Mouse (Mus musculus) cerebellum, postnatal 14 days (tissue): ENCODE data around the gene Sptbn1.

Experiments
- DNase-seq, 2 experiments: peaks; one replicate each; pipeline ENCODE4 v3.0.0; 2021; ENCODE audit warnings: mixed read lengths in 2 of 2

Gene Sptbn1

DNA sequence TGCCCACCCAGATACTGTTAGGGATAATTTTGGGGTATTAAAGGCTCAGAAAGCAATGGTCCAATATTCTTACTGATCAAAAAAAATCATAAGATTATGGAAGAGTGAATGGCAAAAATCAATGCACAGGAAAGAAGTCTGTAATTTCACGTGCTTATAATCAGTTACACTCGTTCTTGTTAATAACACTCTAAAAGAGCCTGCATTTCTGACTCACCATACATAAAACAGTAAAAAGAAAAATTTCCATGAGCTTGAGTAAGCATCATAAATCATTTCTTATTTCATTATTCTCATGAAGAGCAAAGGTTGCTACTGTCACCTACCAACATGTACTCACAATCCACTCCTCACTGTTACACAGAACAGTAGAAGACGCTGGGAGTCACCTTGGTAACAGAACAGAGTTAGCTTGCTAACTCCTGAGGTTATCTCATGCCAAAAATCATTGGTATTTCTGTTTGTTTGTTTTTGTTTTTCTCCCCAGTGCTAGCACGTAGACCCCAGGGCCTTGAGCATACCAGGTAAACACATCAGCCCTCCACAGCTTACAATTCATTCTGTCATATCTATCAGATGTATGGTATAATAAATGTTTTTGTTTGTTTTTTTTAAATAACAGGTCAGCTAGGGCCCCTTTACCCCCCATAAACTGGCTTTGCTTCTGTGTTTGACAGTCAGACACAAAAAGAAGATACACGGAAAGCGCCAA, 57.7 kb downstream of the Sptbn1 start:
- DNase-seq: no peak

DNA sequence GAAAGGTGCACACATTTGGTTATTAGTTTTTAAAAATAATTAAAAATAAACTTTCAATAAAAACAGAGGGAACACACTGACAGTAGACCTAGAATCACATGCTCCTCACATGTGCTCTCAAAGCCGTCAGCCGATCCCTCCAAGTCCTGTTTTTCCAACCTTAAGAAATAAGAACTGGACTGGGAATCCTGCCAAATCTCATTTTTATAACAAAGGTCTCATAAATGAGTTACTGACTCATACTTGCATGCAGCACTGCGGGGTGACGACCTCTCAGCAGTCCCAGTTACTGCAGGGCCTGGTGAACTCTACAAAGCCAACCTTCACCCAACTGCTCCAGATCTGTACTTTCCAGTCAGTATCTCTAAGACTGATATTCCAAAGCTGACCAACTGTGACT, 58.5 kb downstream of the Sptbn1 start:
- DNase-seq: no peak

GRCm38 (mm10) chr11:30204398-30204797, 63.6 kb downstream of the Sptbn1 start:
- no peak for DNase-seq

DNA sequence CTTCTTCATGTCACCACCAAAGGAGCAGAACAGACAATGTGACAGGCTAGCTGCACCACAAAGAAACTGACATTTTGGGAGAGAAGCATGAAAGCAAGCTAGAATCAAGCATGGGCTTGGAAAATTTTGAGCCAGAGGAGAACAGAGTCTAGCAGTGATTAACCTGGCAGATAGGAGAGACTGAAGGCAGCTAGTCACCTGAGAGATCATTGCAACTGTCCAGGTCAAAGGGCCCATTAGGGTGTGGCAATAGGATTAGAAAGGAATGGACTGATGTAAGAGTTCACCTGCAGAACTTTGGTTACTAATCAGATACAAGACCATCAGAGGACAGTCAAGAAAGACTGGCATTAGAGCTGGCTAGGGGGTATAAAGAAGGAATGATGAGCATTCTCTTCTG, 67.6 kb downstream of the Sptbn1 start:
- no peak for DNase-seq

- DNase-seq: peak; percentile 42 to 53
Observed at GRCm38 (mm10) chr11:30198091-30198675, 69.8 kb downstream of the Sptbn1 start.

GRCm38 (mm10) chr11:30197564-30198090, 70.3 kb downstream of the Sptbn1 start:
- peak; percentile 45 to 60 for DNase-seq

GRCm38 (mm10) chr11:30196368-30197070, 71.5 kb downstream of the Sptbn1 start:
- DNase-seq: no peak

DNA sequence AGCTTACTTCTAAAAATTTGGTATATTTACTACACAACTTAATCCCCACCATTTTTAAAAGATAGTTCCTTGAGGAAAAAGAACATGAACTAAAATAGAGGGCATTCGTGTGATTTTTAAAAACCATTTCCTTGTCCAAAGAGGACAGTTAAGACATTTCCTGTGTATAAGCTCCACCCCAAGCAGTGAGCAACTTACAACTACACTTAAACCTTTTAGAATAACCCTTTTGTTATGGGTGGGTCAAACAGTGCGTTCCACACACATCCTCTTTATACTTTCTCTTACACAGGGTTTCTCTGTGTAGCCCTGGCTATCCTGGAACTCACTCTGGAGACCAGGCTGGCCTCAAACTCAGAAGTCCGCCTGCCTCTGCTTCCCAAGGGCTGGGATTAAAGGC, 72.2 kb downstream of the Sptbn1 start:
- DNase-seq: no peak

GRCm38 (mm10) chr11:30194800-30195199, 73.2 kb downstream of the Sptbn1 start:
- DNase-seq: no peak

- DNase-seq: no peak
Observed at GRCm38 (mm10) chr11:30190959-30191358, 77.0 kb downstream of the Sptbn1 start.

- DNase-seq: no peak
Observed at GRCm38 (mm10) chr11:30190119-30190518, 77.9 kb downstream of the Sptbn1 start.

DNA sequence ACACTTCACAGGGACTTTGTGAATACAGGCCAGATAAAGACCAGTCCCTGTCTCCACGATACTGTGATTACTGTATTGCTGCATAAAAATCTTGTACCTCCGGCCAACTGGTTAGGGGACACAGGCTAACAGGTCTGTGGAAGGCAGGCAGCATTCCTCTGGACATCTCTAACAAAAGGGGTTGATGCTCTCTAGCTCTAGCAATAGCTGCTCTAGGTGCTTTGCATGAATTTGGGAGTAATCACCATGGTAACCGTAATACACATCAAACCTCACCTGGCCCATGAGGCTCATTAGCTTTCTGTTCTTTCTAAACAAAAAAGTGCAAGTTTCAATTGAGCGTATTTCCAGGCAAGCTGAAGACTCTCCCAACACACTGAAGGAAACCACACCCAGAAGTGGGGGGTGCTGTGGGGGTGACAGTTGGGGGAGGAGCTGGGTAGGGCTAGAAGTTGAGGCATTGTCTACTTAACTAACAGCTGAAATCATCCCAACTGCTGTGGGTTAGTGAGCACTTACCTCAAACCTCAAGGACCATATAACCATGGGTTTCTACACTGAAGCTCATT, 81.0 kb downstream of the Sptbn1 start:
- no peak for DNase-seq

- no peak for DNase-seq
Observed at GRCm38 (mm10) chr11:30184527-30184926, 83.4 kb downstream of the Sptbn1 start.

GRCm38 (mm10) chr11:30182716-30183411, 85.1 kb downstream of the Sptbn1 start:
- no peak for DNase-seq

DNA sequence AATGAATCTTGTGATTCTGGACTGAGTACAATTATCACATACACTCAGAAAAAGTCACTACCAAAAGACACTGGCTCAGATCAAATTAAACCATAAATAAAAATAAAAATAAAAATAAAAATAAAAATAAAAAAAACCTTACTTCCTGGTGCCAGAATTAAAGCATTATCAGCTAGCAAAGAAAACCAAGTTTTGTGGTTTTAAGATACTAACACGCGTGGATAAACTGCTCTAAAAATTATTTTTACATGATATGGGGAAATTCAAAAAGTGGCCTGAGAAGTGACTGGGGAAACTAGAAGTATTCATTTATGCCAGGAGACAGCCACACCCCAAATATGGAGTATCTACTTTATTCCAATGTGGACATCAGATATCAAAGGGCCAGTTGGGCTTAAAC, 89.8 kb downstream of the Sptbn1 start:
- DNase-seq: no peak

GRCm38 (mm10) chr11:30177145-30177840, 90.7 kb downstream of the Sptbn1 start:
- no peak for DNase-seq

- no peak for DNase-seq
Observed at GRCm38 (mm10) chr11:30176111-30176510, 91.9 kb downstream of the Sptbn1 start.

DNA sequence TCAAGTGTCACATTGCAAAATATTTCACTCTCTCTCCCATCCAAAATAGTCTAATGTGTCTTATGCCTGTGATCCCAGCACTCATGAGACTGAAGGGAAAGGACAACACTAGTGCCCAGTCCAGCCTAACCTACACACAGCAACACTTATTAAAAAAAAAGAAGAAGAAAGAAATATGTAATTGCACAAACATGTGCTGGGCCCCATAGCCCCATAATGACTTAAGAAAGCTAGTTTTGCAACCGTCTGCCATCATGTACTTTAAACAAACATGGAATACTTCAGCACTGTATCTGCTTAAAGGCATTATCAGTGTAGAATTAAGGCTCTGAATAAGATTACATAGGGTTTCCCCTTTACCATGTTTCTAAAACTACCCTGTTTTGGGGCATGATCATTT, 92.4 kb downstream of the Sptbn1 start:
- DNase-seq: no peak

GRCm38 (mm10) chr11:30171586-30172178, 96.3 kb downstream of the Sptbn1 start:
- DNase-seq: no peak

- no peak for DNase-seq
Observed at GRCm38 (mm10) chr11:30171184-30171583, 96.8 kb downstream of the Sptbn1 start.

DNA sequence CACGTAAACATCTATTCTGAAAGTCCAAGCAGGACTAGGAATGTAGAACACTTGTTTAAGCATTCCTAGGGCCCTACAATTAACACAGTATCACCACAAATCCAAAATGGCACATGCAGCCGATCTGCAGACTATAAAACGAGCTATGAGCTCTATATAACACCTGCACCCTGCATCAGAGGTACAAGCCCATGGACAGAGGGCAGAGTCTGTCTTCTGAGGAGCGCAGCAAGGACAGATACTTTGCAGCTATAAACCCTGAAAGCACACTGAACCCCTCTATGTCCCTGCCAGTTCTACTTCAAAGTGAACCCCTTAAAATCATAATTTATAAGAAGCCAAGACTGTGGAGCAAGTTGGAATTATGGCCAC, 101.4 kb downstream of the Sptbn1 start:
- DNase-seq: no peak
